Mouse (Mus musculus): Measurements from ENCODE around the gene Ankrd42. TPM values are rescaled to one million over a fixed set of nuclear protein-coding genes. Genes with fewer than 3 reads are reported as not detected.

Gene Ankrd42
- polyA plus RNA-seq, 1 experiment: 11.2 TPM

DNA sequence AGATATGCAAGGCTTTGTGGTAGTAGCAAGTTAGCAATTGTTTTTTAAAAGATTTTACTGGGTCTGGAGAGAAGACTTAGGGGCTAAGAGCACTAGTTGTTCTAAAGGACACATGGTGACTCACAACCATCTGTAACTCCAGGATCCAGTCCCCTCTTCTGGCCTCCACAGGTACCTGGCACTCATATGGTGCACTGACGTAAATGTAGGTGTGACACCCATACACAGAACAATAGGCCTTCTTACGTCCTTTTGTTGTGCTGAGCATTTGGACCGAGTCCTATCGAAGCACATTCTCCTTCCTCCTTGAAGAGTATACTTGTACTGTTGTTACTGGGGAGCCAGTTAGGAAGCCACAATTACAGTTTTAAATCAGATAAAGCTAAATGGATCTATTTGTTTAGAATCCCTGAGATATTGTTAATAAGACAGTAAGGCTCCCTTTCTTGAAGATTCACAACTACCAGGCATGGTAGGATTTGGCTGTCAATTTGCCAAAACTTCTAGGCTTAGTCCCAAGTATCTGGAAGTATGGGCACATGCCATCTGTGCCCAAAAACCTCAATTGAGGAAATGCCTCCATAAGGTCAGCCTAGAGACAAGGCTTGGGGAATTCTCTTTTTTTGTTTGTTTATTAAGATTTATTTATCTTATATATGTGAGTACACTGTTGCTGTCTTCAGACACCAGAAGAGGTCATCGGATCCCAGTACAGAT lies 56.3 kb downstream of the Ankrd42 start:
- no peak for DNase-seq (ENCODE audit: extremely low spot score in 1 of 2, low spot score in 1 of 2)

DNA sequence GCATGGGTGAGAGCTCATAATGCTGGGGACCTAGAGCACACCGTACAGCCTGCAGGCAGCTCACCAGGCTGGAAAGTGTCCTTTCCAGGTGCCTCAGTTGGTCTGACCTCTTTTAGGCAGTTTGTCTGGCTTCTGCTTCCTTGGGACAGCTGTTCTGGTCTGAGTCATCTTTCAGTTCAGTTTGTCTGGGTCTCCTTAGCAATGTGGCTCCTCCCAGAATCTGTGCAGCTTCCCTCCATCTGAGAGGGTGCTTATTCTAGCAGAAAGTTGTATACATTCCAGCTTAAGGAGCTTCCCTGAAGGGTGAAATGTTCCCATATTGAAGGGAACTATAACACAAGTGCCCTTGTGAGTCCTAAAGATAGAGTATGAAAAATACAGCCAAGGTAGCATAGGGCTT lies 70.2 kb downstream of the Ankrd42 start:
- DNase-seq (ENCODE audit: extremely low spot score in 1 of 2, low spot score in 1 of 2): no peak

DNA sequence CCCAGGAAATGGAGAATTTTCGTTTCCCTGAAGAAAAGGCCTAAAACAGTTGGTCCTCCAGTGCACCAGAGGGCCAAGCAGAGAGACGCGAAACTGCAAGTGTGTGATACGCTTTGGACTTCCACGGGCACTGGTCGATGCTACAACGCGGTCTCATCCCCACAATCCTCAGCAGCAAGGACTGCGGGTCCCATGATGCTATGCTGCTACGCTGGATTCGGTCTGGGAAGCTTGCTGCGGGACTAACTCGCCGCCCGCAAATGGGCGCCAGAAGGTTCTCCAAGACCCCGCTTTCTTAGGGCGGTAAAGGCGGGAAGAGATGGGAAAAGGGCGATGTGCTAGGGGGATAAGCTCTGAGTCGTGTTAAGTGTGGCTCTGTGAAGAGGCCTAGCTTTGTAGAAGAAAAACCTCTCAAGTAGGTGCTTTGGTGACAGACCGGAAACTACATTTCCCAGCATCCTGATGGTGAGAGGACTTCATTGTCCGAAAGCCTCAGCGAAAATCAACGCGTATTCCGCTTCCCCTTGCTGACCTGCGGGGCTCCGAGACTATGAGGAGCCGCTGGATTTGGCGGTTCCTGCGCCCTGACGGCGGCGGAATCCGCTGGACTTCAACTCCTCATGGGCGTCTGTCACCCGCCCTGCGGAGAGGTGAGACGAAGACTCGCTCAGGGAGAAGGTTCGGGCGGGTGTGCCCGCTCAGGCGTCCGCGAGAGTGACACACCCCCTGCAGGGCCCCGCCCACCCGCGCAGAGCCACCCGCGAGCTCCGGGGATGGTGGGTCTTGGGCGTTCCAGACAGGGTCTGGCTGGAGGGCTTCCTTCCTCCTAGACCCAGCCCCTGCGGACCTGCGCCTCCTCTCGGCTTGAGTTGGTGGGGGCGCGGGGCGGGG lies 75.7 kb downstream of the Ankrd42 start, which contains the start of gene Ccdc90b:
Gene Ccdc90b, plus strand, starts transcription at position 164 of the 891 bp plus-strand sequence.
- peak; percentile 92 to 94 for DNase-seq (ENCODE audit: extremely low spot score in 1 of 2, low spot score in 1 of 2)

DNA sequence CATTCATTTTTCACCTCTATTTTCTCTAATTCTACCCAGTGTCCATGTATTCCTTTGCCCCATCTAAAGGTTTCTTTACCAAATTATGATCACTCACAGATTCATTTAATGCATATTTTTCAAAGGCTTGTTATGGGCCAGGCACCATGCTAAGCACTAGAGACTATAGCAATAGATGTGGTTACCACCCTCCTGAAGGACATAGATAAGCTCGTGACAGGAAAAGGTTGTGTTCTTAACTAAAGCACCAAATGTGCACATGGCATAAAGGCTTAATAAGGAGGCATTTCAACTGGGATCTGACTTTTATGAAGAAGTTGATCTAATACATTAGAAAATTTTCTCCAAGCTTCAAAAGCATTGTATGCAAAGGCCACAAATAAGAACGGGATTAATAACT lies 78.2 kb downstream of the Ankrd42 start:
- DNase-seq (ENCODE audit: extremely low spot score in 1 of 2, low spot score in 1 of 2): no peak

DNA sequence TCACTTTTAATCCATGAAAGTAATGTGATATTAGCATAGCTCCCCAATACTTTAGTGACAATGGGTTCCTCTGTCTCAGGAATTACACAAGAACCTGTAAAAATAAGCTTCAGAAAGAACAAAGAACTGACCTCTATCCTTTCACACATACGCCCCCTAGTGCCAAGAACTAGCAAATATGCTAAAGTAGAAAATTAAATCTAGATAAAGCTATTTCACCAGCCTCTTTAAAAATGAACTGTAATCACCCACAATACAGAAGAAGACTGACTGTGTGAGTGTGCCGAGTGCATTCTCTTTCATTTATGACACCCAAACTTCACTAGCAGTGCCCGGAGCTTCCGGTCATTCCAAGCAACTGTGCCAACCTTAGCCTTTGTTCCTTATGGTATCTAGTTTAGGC lies 86.0 kb downstream of the Ankrd42 start:
- peak in 1 of 2 experiments; percentile 85 for DNase-seq (ENCODE audit: extremely low spot score in 1 of 2, low spot score in 1 of 2)

DNA sequence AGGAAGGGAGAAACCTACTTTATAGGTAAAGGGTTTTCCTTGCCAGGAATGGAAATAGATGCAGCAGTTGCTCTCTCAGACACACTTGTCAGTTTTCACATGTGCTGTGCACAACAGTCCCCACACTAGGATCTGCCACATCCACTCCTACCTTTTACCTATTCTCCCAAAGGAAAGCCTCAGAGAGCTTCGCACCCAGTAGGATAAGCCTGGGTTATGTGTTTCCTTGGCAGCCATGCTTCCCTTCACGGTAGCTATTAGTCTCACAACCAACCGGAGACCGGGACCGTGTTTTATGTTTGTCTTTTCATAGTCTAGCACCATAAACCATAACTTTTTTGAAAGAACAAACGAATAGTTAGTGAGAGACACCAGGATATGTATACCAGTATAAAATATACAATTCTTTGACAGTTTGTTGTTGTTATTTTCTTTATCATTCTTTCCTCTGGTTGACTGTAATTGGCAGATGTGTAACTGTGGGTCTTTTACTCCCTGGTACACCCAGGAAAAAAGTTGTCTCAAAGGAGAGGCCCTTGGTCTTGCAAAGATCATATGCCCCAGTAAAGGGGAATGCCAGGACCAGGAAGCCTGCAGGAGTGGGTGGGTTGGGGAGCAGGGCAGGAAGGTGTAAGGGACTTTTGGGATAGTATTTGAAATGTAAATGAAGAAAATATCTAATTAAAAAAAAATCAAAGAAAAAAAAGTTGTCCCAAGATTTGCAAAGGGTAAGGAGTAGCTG lies 86.5 kb downstream of the Ankrd42 start:
- no peak for DNase-seq (ENCODE audit: extremely low spot score in 1 of 2, low spot score in 1 of 2)

DNA sequence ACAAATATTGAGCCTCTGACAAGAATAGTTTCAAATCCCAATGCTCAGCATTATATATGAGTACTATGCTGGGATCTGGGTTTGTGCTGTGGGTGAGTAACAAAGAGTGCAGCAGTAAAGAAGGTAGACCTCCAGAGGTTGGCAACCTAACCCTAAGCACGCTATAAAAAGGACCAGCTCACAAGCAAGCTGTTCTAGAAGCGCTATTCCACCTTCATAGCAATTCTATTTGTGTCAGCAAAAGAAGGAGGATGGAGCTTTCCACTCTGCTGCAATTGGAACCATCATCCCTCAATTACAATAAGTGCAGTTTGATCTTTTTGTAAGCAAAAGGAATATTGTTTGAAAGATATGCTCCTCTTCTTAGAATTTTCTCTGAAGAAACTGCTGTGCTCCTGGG lies 90.2 kb downstream of the Ankrd42 start:
- no peak for DNase-seq (ENCODE audit: extremely low spot score in 1 of 2, low spot score in 1 of 2)

DNA sequence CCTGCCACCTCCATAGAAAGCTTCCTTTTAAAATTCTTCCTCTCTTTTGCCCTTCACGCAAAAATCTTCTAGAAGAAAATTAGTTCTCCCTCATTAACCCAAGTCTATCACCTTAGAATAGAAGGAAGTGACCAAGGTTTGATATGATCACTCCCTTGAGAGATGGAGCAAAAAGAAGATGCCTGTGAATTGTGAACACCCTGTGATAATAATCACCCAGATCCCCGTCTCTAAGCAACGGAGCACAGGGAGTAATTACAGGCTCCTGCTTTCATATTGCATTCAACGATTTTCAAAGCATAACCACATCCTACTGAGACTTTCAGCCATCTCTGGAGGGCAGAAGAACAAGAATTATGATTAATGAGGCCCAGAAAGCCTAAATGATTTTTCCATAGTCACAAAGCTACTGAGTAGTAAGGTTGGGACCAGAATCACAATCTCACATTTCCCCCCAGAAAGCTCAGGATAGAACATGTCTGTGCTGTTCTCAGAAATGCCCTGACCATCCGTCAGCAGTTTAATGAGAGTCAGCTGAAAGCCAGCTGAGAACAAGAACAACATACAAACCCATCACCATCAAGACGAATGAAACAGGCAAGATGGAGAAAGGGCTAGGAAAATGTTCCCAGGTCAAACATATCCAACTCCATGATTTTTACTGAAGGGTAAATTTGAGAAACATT lies 104.4 kb downstream of the Ankrd42 start:
- no peak for DNase-seq (ENCODE audit: extremely low spot score in 1 of 2, low spot score in 1 of 2)

Other genes starting within 250 kb of the Ankrd42 start
- 24.0 and 24.3 TPM in 2 replicates for gene Ccdc90b, start 76.0 kb downstream of the Ankrd42 start, polyA plus RNA-seq (2012; rRNA removed)
- gene Pcf11, start 32.8 kb upstream of the Ankrd42 start, polyA plus RNA-seq (2012; rRNA removed): 31.5 and 38.1 TPM in 2 replicates
- gene Rab30, start 104.5 kb upstream of the Ankrd42 start, polyA plus RNA-seq (2012; rRNA removed): 15.0 and 15.4 TPM in 2 replicates
- gene Ddias, start 237.1 kb upstream of the Ankrd42 start, polyA plus RNA-seq (2012; rRNA removed): 0.40 and 0.44 TPM in 2 replicates
- gene Prcp, start 237.3 kb upstream of the Ankrd42 start, polyA plus RNA-seq (2012; rRNA removed): 8.0 and 9.8 TPM in 2 replicates